Mouse (Mus musculus) liver, embryonic 14.5 days (tissue): ENCODE results near the gene Rfk. TPM values are rescaled to one million over a fixed set of nuclear protein-coding genes. Genes with fewer than 3 reads are reported as not detected.

ENCODE experiments used
- ATAC-seq: fragments of 200-750 bp; cut with Nextera tagmentation; 2 replicates; pipeline ENCODE4 v1.8.0; 2017; ENCODE audit warnings: moderate number of reproducible peaks, mild to moderate bottlenecking, moderate library complexity; ENCODE audit not compliant: insufficient read depth
- DNase-seq, 3 experiments: peaks; one replicate each; pipeline ENCODE4 v3.0.0-alpha.2; 2012 to 2013; ENCODE audit warnings: low read depth in 3 of 3, low spot score in 3 of 3
- H3K27ac ChIP-seq: fragments of 300-500 bp; sonication (generic); 2 replicates; pipeline ENCODE4 v1.5.1; 2014; ENCODE audit warnings: moderate library complexity, mild to moderate bottlenecking, control low read depth, inconsistent platforms
- H3K27me3 ChIP-seq: fragments of 300-500 bp; sonication (generic); 2 replicates; pipeline ENCODE4 v1.6.1; 2014; ENCODE audit warnings: mild to moderate bottlenecking, low read length, moderate library complexity; ENCODE audit not compliant: control insufficient read depth, insufficient read depth
- H3K36me3 ChIP-seq: fragments of 300-500 bp; sonication (generic); replicated peaks from 2 replicates; pipeline ENCODE4 v1.6.1; 2014; ENCODE audit warnings: low read depth; ENCODE audit not compliant: control insufficient read depth, insufficient read depth
- H3K4me1 ChIP-seq, 2 experiments: fragments of 200-500 bp in 1 of 2; fragments of 300-500 bp in 1 of 2; sonication (generic) in 1 of 2; replicated peaks; 2 replicates each; pipeline ENCODE4 v1.6.1; 2012 to 2014; ENCODE audit warnings: antibody characterized with exemption in 1 of 2, inconsistent platforms in 1 of 2, low read length in 1 of 2; ENCODE audit not compliant: control insufficient read depth in 2 of 2, insufficient read depth in 2 of 2
- H3K4me2 ChIP-seq: fragments of 300-500 bp; sonication (generic); 2 replicates; pipeline ENCODE4 v1.6.1; 2014; ENCODE audit warnings: low read depth, mild to moderate bottlenecking, control low read depth, moderate library complexity
- H3K4me3 ChIP-seq, 2 experiments: fragments of 200-500 bp in 1 of 2; fragments of 300-500 bp in 1 of 2; sonication (generic) in 1 of 2; 2 replicates each; pipeline ENCODE4 v1.5.1; 2012 to 2014; ENCODE audit warnings: low read depth in 2 of 2, low read length in 2 of 2, mild to moderate bottlenecking in 2 of 2, control low read depth in 1 of 2, inconsistent platforms in 1 of 2, moderate library complexity in 1 of 2; ENCODE audit not compliant: insufficient read depth in 1 of 2
- H3K9ac ChIP-seq: fragments of 300-500 bp; sonication (generic); replicated peaks from 2 replicates; pipeline ENCODE4 v1.6.1; 2014; ENCODE audit warnings: mild to moderate bottlenecking, control low read depth, moderate library complexity
- H3K9me3 ChIP-seq: fragments of 300-500 bp; sonication (generic); 2 replicates; pipeline ENCODE4 v1.6.1; 2016; ENCODE audit warnings: low read length, mixed read lengths; ENCODE audit not compliant: control insufficient read depth
- CTCF ChIP-seq: IDR thresholded peaks from 2 replicates; pipeline ENCODE4 v1.5.1; 2016; ENCODE audit warnings: antibody characterized with exemption, low read depth, control low read depth
- EP300 ChIP-seq: IDR thresholded peaks from 2 replicates; pipeline ENCODE4 v1.6.1; 2016; ENCODE audit warnings: antibody characterized with exemption, low read depth
- WGBS: fragments of 180-500 bp; shearing (Covaris S2); extraction: QIAGEN DNeasy Blood & Tissue Kit; methylation state at CpG from one replicate; pipeline ENCODE4 v1.1.7; 2014; ENCODE audit not compliant: insufficient replicate concordance; 5-methylcytosine and 5-hydroxymethylcytosine counted together
- polyA plus RNA-seq, 2 experiments: library from polyadenylated mRNA; depleted of rRNA in 1 of 2; stranded (reverse) in 1 of 2; unstranded in 1 of 2; fragments of >200 nt; fragmentation: Nextera tagmentation in 1 of 2; extraction: Ambion mirVana in 1 of 2; gene quantifications; 2 replicates each; pipeline versions ENCODE4 v1.2.1 to v1.2.3; 2012 to 2014

Rfk gene
- polyA plus RNA-seq, 2 experiments = 26.2 to 47.4 TPM

DNA sequence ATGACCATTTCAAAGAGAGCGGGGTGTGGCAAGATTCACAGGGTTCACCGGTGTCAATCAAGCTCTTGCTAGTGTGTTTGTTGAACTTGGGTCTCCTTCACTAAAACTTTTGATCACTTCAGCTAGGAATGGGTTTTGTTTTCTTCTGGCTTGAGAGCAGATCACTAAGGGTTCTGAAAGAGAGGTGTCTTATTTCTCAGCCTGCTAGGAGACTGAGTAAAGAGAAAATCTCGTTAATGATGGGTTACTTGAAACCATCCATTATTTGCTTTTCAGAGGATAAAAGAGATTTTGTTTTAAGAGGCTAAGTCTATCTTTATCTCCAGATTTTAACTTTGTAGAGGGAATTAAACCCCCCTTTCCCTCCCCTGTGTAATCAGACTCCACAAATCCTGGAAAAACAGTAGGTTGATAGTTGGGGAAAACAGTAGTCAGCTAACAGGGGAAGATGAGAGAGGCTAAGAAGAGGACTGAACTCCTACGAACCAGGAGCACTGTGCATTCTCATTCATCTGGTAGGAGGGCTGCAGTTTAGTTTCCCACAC is 19.1 kb downstream of the Rfk start:
- H3K36me3 ChIP-seq = no peaks in the 10 kb centered on the region
- H3K9ac ChIP-seq = no peak overlapping the region
- no peaks in the 10 kb centered on the region for H3K27me3 ChIP-seq
- 58% methylated on average over 4 of the region's 4 CpGs for WGBS
- no peak overlapping the region for H3K27ac ChIP-seq
- H3K9me3 ChIP-seq = no peaks in the 10 kb centered on the region
- H3K4me2 ChIP-seq = no peak overlapping the region
- TF ChIP-seq EP300 (no peak), CTCF (no peak)
- H3K4me3 ChIP-seq = no peak overlapping the region
- peaks cover 10 to 17% of the 10 kb centered on the region in 2 experiments for H3K4me1 ChIP-seq
- no peak for DNase-seq
- no peak for ATAC-seq

DNA sequence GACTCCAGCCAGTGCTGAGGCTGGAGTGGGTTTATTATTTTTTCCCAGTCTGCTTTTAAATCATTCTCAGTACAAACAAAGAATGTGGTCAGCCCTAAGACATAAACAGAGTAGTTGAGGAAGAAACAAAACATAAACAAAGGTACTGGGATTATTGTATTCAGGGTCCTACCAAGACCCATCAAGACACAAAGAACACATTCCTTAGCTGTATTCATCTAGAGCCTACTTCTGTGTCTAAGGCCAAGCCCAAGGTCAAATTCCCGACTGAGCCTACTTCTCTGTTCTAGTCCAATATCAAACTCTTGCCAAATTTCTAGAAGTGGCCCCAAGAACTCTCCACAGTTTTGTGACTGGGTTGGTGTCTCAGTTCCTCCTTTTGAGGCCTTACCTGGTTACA is 24.0 kb downstream of the Rfk start:
- TF ChIP-seq EP300 = no peak
- TF ChIP-seq CTCF = no peak
- Histone ChIP-seq H3K27me3 (no peaks in the 10 kb centered on the region), H3K9ac (no peak overlapping the region), H3K4me1 (no peaks in the 10 kb centered on the region), H3K4me3 (no peak overlapping the region), H3K27ac (no peak overlapping the region), H3K9me3 (no peaks in the 10 kb centered on the region), H3K4me2 (no peak overlapping the region), H3K36me3 (no peaks in the 10 kb centered on the region)
- WGBS = 40% methylated on average over 1 of the region's 1 CpGs
- ATAC-seq = no peak
- DNase-seq = no peak

DNA sequence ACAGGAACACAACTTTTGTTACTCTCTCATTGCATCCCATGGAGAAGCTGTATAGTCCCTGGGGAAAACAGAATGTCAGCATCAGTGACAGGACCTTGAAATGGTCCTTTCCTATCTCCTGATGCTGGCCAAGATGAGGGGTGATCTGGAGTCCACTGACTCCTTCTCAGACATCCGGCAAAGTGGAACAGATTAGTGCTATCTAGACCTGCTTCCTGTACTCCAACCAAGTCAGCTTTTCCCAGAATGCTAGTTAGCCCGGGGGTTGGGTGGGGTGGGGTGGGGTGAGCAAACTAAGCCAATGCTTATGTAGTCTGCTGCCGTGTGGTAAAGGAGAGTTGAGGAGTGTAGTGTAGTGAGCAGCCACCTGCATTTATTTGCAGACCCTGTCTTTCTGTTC is 29.5 kb downstream of the Rfk start:
- 14% methylated on average over 3 of the region's 3 CpGs for WGBS
- TF ChIP-seq EP300 (no peak), CTCF (no peak)
- no peak for ATAC-seq

GRCm38 (mm10) chr19:17427824-17428560 is 34.1 kb downstream of the Rfk start:
- ATAC-seq = no peak
- TF ChIP-seq CTCF (no peak), EP300 (no peak)
- 45% methylated on average over 2 of the region's 2 CpGs for WGBS

More for the DNA sequence above, 29.5 kb downstream of the Rfk start:
- H3K4me1 ChIP-seq = no peaks in the 10 kb centered on the region
- no peaks in the 10 kb centered on the region for H3K27me3 ChIP-seq
- no peaks in the 10 kb centered on the region for H3K36me3 ChIP-seq
- no peak overlapping the region for H3K4me2 ChIP-seq
- DNase-seq = no peak
- H3K9ac ChIP-seq = no peak overlapping the region
- H3K27ac ChIP-seq = no peak overlapping the region
- no peaks in the 10 kb centered on the region for H3K9me3 ChIP-seq
- H3K4me3 ChIP-seq = no peak overlapping the region

GRCm38 (mm10) chr19:17428561-17428914 is 34.7 kb downstream of the Rfk start:
- H3K4me2 ChIP-seq = no peak overlapping the region
- no peaks in the 10 kb centered on the region for H3K27me3 ChIP-seq
- H3K9me3 ChIP-seq = no peaks in the 10 kb centered on the region
- H3K36me3 ChIP-seq = no peaks in the 10 kb centered on the region
- no peak for DNase-seq
- no peak overlapping the region for H3K9ac ChIP-seq
- no peak overlapping the region for H3K4me3 ChIP-seq
- H3K4me1 ChIP-seq = no peaks in the 10 kb centered on the region
- no peak for ATAC-seq
- H3K27ac ChIP-seq = no peak overlapping the region
- TF ChIP-seq EP300 (no peak), CTCF (no peak)
- WGBS = 38% methylated on average over 2 of the region's 2 CpGs

More at GRCm38 (mm10) chr19:17427824-17428560, 34.1 kb downstream of the Rfk start:
- Histone ChIP-seq H3K36me3 (no peaks in the 10 kb centered on the region), H3K4me2 (no peak overlapping the region), H3K4me3 (no peak overlapping the region), H3K4me1 (no peaks in the 10 kb centered on the region), H3K27me3 (no peaks in the 10 kb centered on the region), H3K9ac (no peak overlapping the region), H3K27ac (no peak overlapping the region), H3K9me3 (no peaks in the 10 kb centered on the region)
- DNase-seq = no peak
